Mouse (Mus musculus) monocyte, adult 2 months (primary cell): ENCODE data around the gene Gm49450.
"Not testable (repeated sequence)": the region's sequence is repeated elsewhere in the genome, so short reads cannot be mapped to it uniquely, and the experiment has no call there.

Source experiments
- DNase-seq, 2 experiments: peaks; one replicate each; pipeline ENCODE4 v3.0.0; 2022; ENCODE audit warnings: low spot score in 2 of 2, low read depth in 1 of 2

The Gm49450 gene

GRCm38 (mm10) chr15:98985982-98986715, 32.8 kb upstream of the Gm49450 start:
- no peak for DNase-seq

- DNase-seq: peak; percentile 76 to 86
These were observed 32.1 kb upstream of the Gm49450 start for GRCm38 (mm10) chr15:98985240-98985981.

DNA sequence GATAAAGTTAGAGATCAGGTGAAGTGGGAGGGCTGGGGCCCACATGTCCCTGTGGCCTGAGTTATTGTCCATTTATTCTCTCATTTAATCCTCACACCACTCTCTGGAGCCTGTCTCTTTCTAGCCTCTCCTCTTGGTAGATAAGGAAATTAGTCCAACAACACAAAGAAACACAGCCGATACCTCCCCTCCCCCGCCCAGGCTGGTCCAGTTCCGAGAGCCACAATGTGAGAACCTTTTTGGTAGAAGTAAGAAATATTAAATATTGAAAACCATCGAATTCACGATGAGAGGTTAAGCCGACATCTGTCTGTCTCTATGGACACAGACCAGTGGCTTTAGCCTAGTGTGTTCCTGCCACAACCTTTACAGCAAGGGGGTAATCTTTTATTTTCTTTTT, 31.3 kb upstream of the Gm49450 start:
- DNase-seq: no peak

DNA sequence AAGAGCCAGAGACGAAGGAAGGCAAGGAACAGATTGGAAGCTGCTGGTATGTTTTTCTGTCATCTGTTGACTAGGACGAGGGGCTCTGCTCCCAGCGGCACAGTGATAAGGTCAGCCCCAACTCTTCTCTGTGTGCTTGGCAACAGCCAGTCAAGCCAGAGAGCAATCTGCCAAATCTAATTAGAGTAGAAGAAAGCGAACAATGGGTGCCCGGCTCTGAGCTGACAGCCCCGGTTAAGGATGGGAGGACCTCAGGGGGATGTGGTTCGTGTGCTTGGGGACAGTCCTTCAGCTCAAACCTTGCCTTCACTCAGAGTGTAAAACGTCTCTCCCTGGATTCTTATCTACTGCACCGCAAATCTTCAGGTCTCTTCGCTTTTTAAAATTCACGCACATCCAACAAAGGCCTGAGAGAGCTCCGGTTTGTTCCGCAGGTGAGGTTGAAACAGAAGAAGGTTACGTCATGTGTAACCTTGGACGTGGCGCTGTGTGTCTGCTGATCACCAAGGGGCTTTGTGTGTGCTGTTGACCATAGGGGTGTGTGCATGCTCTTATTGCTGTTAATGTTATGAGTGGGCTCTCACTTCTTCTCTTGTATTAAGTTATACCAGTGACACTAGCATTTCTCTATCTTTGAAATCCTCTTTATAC, 30.2 kb upstream of the Gm49450 start:
- DNase-seq: no peak

DNA sequence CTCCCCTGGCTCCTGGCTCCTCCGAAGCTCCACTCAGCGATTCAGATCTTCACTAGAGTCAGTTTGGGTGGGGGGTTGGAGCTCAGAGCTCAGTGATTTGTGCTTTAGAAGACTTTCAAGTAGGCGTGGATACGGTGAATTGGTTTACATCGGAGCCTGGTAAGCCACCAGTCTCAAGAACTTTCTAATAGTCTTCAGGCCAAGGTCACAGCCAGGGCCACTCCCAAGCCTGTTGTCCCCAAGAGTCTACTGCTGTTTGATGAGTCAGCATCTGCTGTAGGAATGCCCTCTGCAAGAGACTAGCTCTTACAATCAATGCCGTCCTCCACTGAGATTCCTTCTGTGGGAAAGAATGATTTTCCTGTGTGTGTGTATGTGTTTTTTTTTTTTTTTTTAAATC, 28.7 kb upstream of the Gm49450 start:
- no peak for DNase-seq

DNA sequence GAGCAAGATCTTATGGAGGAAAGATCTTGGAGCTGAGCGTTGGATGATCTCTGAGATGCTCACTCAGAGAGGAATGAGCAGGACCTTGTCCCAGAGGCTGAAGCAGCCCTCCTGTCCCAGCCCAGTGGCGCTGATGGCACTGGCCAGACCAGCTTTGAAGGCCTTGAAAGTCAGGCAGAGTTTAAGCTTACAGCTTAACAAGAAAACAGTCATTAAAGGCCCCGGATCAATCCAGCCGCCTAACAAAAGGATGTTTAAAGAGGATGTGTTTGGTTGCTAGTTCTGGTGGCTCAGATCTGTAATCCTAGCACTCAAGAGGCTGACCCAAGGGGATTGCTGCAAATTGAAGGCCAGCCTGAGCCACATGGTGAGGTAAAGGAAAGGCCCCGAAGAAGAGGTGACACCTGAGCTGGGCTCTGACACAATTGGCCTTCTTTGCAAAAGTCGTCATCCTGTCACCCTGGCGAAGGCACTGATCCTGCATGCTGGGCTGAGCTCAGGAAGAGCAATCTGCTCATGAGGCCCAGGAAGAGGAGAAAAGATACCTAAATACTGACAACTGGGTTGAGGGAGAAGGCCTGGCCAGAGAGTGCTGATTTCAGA, 26.8 kb upstream of the Gm49450 start:
- DNase-seq: no peak

DNA sequence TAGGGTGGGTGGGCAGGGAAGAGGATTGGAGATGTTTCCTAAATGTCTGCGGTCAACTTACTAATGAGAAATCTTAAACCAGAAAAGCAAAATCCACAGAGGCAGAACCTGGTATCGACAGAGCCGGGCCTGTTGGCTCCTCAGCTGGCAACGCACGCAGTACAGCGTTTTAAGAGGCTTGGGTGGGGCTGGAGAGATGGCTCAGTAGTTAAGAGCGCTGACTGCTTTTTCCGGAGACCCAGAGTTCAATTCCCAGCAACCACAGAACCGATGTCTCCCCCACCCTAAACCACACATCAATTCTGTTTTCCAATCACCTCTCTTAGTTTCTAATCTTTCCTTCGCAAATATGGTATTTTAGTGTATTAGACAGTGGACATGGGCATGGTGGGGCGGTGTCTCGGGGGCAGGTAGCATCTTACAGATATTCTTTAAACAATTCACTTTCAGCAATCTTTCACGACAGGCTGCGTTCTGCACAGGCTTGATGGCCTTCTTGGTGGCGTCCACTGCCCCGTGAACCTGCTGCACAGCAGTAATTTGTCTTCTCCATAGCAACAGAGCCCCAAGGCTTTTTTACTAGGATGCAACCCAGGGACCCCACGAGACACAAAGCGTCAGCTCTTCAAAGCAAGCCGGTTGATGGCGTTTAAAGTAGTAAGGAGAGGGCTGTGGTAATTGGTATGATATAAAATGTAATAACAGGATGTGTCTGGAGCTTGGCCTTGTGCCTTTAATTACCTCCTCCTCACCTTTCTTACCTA, 25.2 kb upstream of the Gm49450 start:
- no peak for DNase-seq

DNA sequence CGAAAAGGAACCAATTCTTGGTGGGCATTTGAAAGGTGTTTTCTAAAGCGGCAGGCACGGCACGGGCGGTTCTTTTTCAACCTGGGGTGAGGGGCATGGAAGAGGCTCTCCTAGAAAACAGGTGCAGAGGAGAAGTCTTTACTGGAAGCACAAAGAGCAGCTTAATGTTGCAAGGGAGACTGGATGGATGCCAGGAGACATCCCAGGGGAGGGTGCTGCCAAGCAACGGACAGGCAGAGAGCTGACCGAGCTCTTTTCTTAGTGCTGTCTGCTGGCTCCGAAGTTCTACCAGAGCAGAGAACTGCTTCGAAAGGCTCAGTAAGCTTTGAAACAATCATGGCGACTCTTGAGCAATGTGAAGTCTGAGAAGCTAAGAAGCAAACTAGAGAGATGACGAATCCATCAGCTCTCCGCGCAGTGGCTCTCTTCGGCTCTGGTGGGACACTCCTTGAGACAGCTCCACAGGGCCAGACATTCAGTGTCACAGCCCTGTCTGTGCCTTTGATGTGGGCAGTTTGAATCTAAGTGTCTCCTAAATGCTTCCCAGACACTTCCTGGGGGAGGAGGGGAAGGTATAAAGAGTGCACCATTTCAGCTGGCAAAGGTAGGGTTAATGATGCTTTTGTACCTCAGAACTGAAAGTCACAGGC, 24.5 kb upstream of the Gm49450 start:
- DNase-seq: no peak

DNA sequence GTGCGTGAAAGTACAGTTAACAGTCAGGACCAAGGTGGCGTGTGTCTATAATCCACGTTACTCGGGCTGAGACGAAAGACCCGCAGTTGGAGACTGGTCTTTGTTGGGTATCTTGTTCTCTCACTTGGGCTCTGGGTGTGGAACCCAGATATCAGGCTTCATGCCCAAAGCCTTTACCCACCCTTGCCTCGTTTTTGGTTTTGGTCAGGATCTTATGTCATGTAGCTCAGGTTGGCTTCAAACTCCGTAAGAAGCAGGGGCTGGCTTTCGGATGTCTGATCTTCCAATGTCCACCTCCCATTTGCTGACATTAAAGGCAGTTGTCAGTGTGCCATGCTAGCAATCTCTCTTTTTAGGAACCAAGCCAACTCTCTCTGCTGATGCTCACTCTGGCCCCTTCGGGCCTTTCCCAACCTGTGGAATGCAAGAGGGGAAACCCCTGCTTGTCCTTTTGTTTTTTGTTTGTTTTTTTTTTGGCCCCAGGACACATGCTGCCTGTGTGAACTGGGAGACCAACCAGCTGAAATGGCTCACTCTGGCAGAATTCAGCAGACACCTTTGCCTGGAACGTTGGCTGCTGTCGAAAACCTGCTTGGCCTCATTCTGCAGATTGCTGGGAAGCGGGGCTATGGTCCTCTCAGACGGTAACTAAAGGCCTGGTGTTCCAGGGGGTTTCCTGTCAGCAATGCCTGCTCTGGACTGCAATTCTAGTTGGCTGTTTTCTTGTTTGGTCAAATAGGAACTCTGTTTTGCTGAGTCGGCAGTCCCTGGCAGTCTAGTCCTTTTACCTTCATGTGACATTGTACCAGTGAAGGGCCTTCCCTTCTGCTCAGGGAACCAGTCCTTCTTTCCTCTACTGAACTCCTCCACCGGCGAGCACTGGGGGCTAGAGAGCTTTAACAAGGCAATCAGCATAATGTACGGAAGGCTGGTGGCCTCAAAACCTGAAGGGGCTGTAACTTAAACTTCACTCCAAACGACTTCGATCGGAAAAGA, 23.7 kb upstream of the Gm49450 start:
- DNase-seq: no peak

DNA sequence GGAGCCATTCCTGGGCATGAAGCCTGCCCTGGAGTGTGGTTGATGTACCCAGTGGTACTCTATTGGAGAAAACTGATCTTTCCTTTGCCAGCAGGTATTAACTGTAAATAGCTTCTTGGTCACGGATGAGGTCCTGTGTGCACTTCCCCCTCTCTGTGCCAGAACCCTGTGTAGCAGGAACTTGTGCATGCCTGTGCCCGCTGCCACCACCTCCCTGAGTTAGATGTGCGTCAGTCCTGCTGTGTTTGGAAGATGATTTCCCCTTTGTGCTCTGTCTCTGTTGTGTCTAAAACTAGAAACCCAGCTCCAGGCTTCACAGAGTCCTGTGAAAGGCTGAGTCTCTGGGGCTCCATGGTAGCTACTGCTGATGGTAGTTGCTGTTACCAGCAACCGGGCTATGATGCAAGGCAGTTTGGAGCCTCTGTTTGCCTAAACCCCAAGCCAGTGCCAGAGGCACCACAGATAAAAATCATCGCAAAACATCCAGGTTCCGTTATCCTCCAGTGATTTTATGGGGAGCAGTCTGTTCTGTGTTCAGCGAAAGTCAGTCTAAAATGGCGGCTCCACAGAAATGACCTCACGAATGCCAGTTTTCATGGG, 19.8 kb upstream of the Gm49450 start:
- no peak for DNase-seq

GRCm38 (mm10) chr15:98971576-98972320, 18.4 kb upstream of the Gm49450 start:
- DNase-seq: not testable (repeated sequence)

- DNase-seq: no peak
These were observed 17.8 kb upstream of the Gm49450 start for GRCm38 (mm10) chr15:98971111-98971510.

DNA sequence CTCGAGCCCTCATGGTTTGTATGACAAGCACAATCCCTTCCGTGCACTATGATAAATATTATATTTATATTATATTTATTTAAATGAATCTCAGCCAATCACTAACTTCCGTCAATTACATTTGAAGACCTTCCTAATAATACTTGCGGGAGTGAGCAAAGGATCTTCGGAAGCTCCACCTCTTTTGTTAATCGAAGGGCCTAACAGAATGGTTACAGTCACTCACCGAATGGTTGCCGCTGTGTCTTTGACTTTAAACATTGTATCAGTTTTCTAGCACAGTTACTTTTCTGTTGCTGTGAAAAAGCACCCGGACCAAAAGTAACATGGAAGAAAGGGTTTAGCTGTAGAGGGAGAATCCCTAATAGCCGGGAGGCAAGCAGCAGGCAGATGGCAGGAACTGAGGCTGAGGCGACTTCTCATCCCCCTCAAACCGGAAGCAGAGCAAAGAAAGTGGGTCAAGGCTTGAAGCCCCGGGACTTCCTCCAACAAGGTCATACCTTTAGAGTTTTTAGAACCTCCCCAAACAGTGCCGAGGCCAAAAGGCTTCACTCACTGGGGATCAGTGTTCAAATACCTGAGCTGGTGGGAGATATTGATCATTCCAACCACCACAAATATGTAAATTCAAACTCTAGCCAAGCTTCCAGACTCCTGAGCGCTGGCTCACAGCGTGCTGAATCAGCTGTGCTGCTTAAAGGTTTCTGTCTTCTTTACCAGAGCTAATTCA, 16.2 kb upstream of the Gm49450 start:
- DNase-seq: no peak

DNA sequence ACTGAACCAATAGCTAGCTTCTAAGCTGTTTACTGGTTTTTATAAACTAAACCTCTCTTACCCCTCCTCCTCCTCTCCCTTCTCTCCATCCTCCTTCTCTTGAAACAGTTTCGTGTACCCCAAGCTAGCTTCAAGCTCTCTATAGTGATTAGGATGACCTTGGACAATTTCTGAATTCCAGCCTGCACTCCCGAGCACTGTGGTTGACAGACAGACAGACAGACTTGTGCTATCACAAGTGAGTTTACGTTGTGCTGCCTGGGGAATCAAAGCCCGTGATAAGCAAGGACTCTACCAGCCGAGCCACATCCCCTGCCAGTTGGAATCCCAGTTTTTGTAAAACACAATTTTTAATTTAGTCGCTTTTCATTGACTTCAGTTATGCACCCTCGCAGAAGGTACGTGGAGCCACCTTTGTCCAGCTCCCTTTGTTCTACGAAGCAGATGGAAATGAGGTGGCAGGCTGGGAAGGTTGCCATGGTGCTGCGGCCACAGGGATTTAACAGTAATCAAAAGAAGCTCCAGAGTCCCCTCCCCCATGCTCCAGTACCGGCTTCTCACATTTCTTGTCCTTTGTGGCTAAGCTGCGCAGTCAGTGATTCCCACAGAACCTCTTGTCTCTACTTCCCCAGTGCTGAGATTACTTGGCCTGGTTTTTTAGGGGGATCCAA, 15.5 kb upstream of the Gm49450 start:
- DNase-seq: no peak

GRCm38 (mm10) chr15:98959531-98959930, 6.2 kb upstream of the Gm49450 start:
- DNase-seq: no peak

- DNase-seq: no peak
These were observed 5.6 kb upstream of the Gm49450 start for GRCm38 (mm10) chr15:98958901-98959420.

GRCm38 (mm10) chr15:98957475-98957874, 4.1 kb upstream of the Gm49450 start:
- no peak for DNase-seq
